Mouse (Mus musculus): ENCODE results near the gene Eno3.

Gene Eno3

GRCm38 (mm10) chr11:70656964-70657363 lies at the start of gene Eno3:
TSS of gene Eno3 (plus strand) at chr11:70657202.
- DNase-seq (ENCODE audit: extremely low read depth, insufficient read length, low spot score), result no peak

- no peak for DNase-seq (ENCODE audit: extremely low read depth, insufficient read length, low spot score)
Measured at GRCm38 (mm10) chr11:70607611-70608010, 49.4 kb upstream of the Eno3 start.

GRCm38 (mm10) chr11:70608381-70609066 lies 48.5 kb upstream of the Eno3 start:
- no peak for DNase-seq (ENCODE audit: extremely low read depth, insufficient read length, low spot score)

GRCm38 (mm10) chr11:70610752-70611151 lies 46.2 kb upstream of the Eno3 start:
- DNase-seq (ENCODE audit: extremely low read depth, insufficient read length, low spot score), result no peak

GRCm38 (mm10) chr11:70612505-70612904 lies 44.5 kb upstream of the Eno3 start:
- DNase-seq (ENCODE audit: extremely low read depth, insufficient read length, low spot score), result no peak

GRCm38 (mm10) chr11:70615074-70615473 lies 41.9 kb upstream of the Eno3 start:
- no peak for DNase-seq (ENCODE audit: extremely low read depth, insufficient read length, low spot score)

GRCm38 (mm10) chr11:70615516-70616093 lies 41.4 kb upstream of the Eno3 start, which contains the start of gene 4930544D05Rik:
TSS of gene 4930544D05Rik (plus strand) at chr11:70615848.
- no peak for DNase-seq (ENCODE audit: extremely low read depth, insufficient read length, low spot score)

GRCm38 (mm10) chr11:70619101-70619500 lies 37.9 kb upstream of the Eno3 start, which contains the start of gene Chrne:
TSS of gene Chrne (minus strand) at chr11:70619216.
- DNase-seq (ENCODE audit: extremely low read depth, insufficient read length, low spot score), result no peak

- peak; percentile 72 for DNase-seq (ENCODE audit: extremely low read depth, insufficient read length, low spot score)
Measured at GRCm38 (mm10) chr11:70621972-70622814, 34.8 kb upstream of the Eno3 start.

GRCm38 (mm10) chr11:70623053-70623742 lies 33.8 kb upstream of the Eno3 start:
- no peak for DNase-seq (ENCODE audit: extremely low read depth, insufficient read length, low spot score)

- DNase-seq (ENCODE audit: extremely low read depth, insufficient read length, low spot score), result no peak
Measured at GRCm38 (mm10) chr11:70625473-70625872, 31.5 kb upstream of the Eno3 start.

GRCm38 (mm10) chr11:70626877-70627276 lies 30.1 kb upstream of the Eno3 start:
- no peak for DNase-seq (ENCODE audit: extremely low read depth, insufficient read length, low spot score)

- no peak for DNase-seq (ENCODE audit: extremely low read depth, insufficient read length, low spot score)
Measured at GRCm38 (mm10) chr11:70628431-70628830, 28.6 kb upstream of the Eno3 start.

- DNase-seq (ENCODE audit: extremely low read depth, insufficient read length, low spot score), result no peak
Measured at GRCm38 (mm10) chr11:70629557-70629956, 27.4 kb upstream of the Eno3 start.

- no peak for DNase-seq (ENCODE audit: extremely low read depth, insufficient read length, low spot score)
Measured at GRCm38 (mm10) chr11:70630129-70630528, 26.9 kb upstream of the Eno3 start.

GRCm38 (mm10) chr11:70635601-70636000 lies 21.4 kb upstream of the Eno3 start:
- DNase-seq (ENCODE audit: extremely low read depth, insufficient read length, low spot score), result no peak

- no peak for DNase-seq (ENCODE audit: extremely low read depth, insufficient read length, low spot score)
Measured at GRCm38 (mm10) chr11:70637764-70638163, 19.2 kb upstream of the Eno3 start.

- no peak for DNase-seq (ENCODE audit: extremely low read depth, insufficient read length, low spot score)
Measured at GRCm38 (mm10) chr11:70638293-70638692, 18.7 kb upstream of the Eno3 start.

GRCm38 (mm10) chr11:70638714-70639278 lies 18.2 kb upstream of the Eno3 start, which contains the start of gene Gp1ba:
TSS of gene Gp1ba (plus strand) at chr11:70639122.
- no peak for DNase-seq (ENCODE audit: extremely low read depth, insufficient read length, low spot score)

- DNase-seq (ENCODE audit: extremely low read depth, insufficient read length, low spot score), result no peak
Measured at GRCm38 (mm10) chr11:70639976-70640375, 17.0 kb upstream of the Eno3 start.

Data from 3134 (cell line).